Mouse (Mus musculus) erythroblast, embryonic 14.5 days (primary cell): ENCODE results near the gene Actc1.

Source experiments
- GATA1 ChIP-seq: IDR thresholded peaks from 2 replicates; pipeline ENCODE4 v1.6.1; 2012; ENCODE audit warnings: low read length, inconsistent platforms, mixed read lengths
- TAL1 ChIP-seq: IDR thresholded peaks from 3 replicates; pipeline ENCODE4 v1.6.1; 2012; ENCODE audit warnings: low read length, inconsistent platforms, mixed read lengths

- TF ChIP-seq TAL1 (no peak), GATA1 (no peak)
Observed at GRCm38 (mm10) chr2:114046151-114046664, 7.1 kb downstream of the Actc1 start.
